ENCODE assay signal across 9 mouse cellular contexts in the genomic region with DNA sequence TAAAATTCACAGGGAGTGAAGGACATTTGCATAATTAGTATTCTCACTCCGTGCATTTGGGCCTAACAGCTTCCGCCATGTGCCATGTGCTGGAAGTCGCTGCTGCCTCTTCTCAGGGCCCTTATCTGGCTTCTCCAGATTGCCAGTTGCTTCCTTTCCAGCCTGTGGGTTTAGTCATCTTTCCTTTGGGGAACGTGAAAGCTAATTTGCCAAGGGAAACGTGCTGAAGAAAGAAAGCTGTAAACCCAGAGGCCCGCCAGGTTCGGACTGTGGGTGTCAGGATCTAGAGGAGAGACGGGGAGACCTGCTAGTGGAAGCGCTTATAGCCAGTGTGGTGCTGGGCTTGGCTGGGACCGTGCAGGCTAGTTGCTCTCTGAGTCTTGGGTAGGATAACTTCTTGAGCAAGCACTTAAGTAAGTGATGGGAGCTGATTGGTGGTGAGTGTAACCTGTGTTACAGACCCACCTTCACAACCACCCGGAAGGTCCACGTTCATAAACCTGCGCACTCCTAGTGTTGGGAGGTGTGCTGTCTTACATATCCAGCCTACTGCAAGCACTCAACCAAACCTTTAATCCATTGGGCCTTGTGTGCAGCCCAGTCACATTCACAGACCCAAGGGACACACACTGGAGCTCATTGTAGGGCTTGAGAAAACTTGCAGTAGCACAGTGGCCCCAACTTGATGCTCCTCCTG. TPM values are rescaled to one million over a fixed set of nuclear protein-coding genes. Genes with fewer than 3 reads are reported as not detected.
DNase-seq lines count a peak whose midpoint lies in the region; ATAC-seq and TF ChIP-seq lines count a peak whose summit lies in the region.
"Had no signal": no experiment of that assay in that cellular context is flagged by ENCODE, and none has a peak within 500 bp of the region (broad histone marks: within the 10 kb centered on the region; RNA-seq: fewer than 3 reads in every experiment).

No protein-coding gene starts in this region.

- no peak overlapping the region for H3K4me3 ChIP-seq in lung, embryonic 14.5 days (ENCODE audit: low read depth, low read length)
- H3K4me3 ChIP-seq in lung, adult 2 months (replicated peaks; ENCODE audit: extremely low read depth, low read depth, low read length), result no peak overlapping the region
- no peak overlapping the region for H3K4me3 ChIP-seq in midbrain, embryonic 14.5 days (replicated peaks; ENCODE audit: low read depth, low read length)
- H3K4me3 ChIP-seq in thymus, adult 2 months (ENCODE audit: control insufficient read depth, insufficient read depth, low read length), result no peak overlapping the region

- no peak for TF ChIP-seq CTCF in lung, embryonic 14.5 days (IDR thresholded peaks at IDR 0.05; ENCODE audit: low read depth)
- no peak for TF ChIP-seq CTCF in lung, adult 2 months (IDR thresholded peaks at IDR 0.05; ENCODE audit: insufficient read depth, low read length)
- no peak for TF ChIP-seq CTCF in thymus, adult 2 months (IDR thresholded peaks at IDR 0.05; ENCODE audit: borderline replicate concordance, control insufficient read depth, extremely low read depth, insufficient read depth, low read length, poor library complexity)

- no peaks in the 10 kb centered on the region for H3K27me3 ChIP-seq in lung, embryonic 14.5 days (ENCODE audit: insufficient read depth, low read length)
- H3K27me3 ChIP-seq in midbrain, embryonic 14.5 days (ENCODE audit: control insufficient read depth, insufficient read depth, low read length), result no peaks in the 10 kb centered on the region
- H3K27me3 ChIP-seq in thymus, adult 2 months (ENCODE audit: control insufficient read depth, insufficient read depth, low read length), result no peaks in the 10 kb centered on the region

- H3K9me3 ChIP-seq in lung, embryonic 14.5 days (ENCODE audit: low read depth, low read length), result no peaks in the 10 kb centered on the region
- H3K9me3 ChIP-seq in midbrain, embryonic 14.5 days (ENCODE audit: control insufficient read depth, low read length), result no peaks in the 10 kb centered on the region

- no peaks in the 10 kb centered on the region for H3K4me1 ChIP-seq in lung, embryonic 14.5 days (ENCODE audit: insufficient read depth)
- H3K4me1 ChIP-seq in lung, adult 2 months (ENCODE audit: control insufficient read depth, insufficient read depth, low read length), result 0 out of 2 replicates have a peak, but pooled peaks cover 5% of the 10 kb centered on the region
- H3K4me1 ChIP-seq in midbrain, embryonic 14.5 days (ENCODE audit: control insufficient read depth, insufficient read depth, low read length), result 0 out of 2 replicates have a peak, but pooled peaks cover 3% of the 10 kb centered on the region
- H3K4me1 ChIP-seq in thymus, adult 2 months (replicated peaks; ENCODE audit: control insufficient read depth, insufficient read depth, low read length), result no peaks in the 10 kb centered on the region

- WGBS in lung, embryonic 14.5 days, result 69% methylated on average over 13 of the region's 13 CpGs
- WGBS in lung, adult 2 months, result 50% methylated on average over 13 of the region's 13 CpGs
- WGBS in midbrain, embryonic 14.5 days, result 70% methylated on average over 13 of the region's 13 CpGs
- 82% methylated on average over 13 of the region's 13 CpGs for whole genome bisulfite sequencing in thymus, adult 2 months

- peak; percentile 43 for DNase-seq in lung, embryonic 14.5 days
- no peak for DNase-seq in lung, adult 2 months
- DNase-seq in c-Kit-positive CD71-positive TER-119-positive erythroid progenitor cells, embryonic 14.5 days (ENCODE audit: low spot score), result peak; percentile 82
- peak; percentile 23 for DNase-seq in heart, postnatal 25 days (ENCODE audit: low spot score)
- peak; percentile 46 for DNase-seq in midbrain, embryonic 14.5 days
- no peak for DNase-seq in thymus, adult 2 months
- DNase-seq in testis, postnatal 14 days (ENCODE audit: low spot score), result no peak
- no peak for DNase-seq in left cerebral cortex, postnatal 10 days (ENCODE audit: extremely low spot score in 1 of 2, low spot score in 2 of 2)

- no peaks in the 10 kb centered on the region for H3K36me3 ChIP-seq in lung, embryonic 14.5 days (ENCODE audit: insufficient read depth)
- H3K36me3 ChIP-seq in midbrain, embryonic 14.5 days (ENCODE audit: control insufficient read depth, insufficient read depth, low read length), result peaks cover 44% of the 10 kb centered on the region
- no peaks in the 10 kb centered on the region for H3K36me3 ChIP-seq in thymus, adult 2 months (ENCODE audit: control insufficient read depth, insufficient read depth, low read length)

- intact Hi-C loops in heart, postnatal 25 days (cut with DNase I), result loop anchor here (1.0 to 5.0 kb wide), 2 partner anchors 264 to 566 kb away; partner anchors contain the start of gene Gas1
- intact Hi-C loops in left cerebral cortex, postnatal 10 days (cut with DNase I), result loop anchor here (10.0 kb wide), 2 partner anchors 419 to 899 kb away; no protein-coding TSS in a partner anchor

- H3K9ac ChIP-seq in lung, embryonic 14.5 days, result no peak overlapping the region
- no peak overlapping the region for H3K9ac ChIP-seq in midbrain, embryonic 14.5 days (replicated peaks; ENCODE audit: low read length)

- TF ChIP-seq POLR2A in lung, adult 2 months (IDR thresholded peaks at IDR 0.05; ENCODE audit: borderline replicate concordance, extremely low read depth, low read depth, low read length), result no peak
- no peak for TF ChIP-seq POLR2A in thymus, adult 2 months (IDR thresholded peaks at IDR 0.05; ENCODE audit: control insufficient read depth, extremely low read depth, insufficient read depth, low read length, poor library complexity)

- no peak overlapping the region for H3K4me2 ChIP-seq in lung, embryonic 14.5 days
- H3K4me2 ChIP-seq in midbrain, embryonic 14.5 days (ENCODE audit: low read length), result no peak overlapping the region

- H3K27ac ChIP-seq in lung, embryonic 14.5 days (ENCODE audit: low read depth), result no peak overlapping the region
- H3K27ac ChIP-seq in midbrain, embryonic 14.5 days (replicated peaks; ENCODE audit: low read depth, low read length), result no peak overlapping the region; the same call in 1 of the 2 replicates
- H3K27ac ChIP-seq in thymus, adult 2 months (ENCODE audit: control insufficient read depth, insufficient read depth, low read length), result no peak overlapping the region

- ATAC-seq in lung, embryonic 14.5 days (ENCODE audit: insufficient read depth), result peak; percentile 15
- no peak for ATAC-seq in midbrain, embryonic 14.5 days (ENCODE audit: low FRiP score, low TSS enrichment)

RNA-seq across cellular contexts. Expression of gene BC051665, which starts 42.6 kb away (rescaled TPM):
- polyA plus RNA-seq in lung, embryonic 14.5 days (2014; fragmentation: Nextera tagmentation; extraction: Ambion mirVana), result not detected in 2 replicates
- polyA plus RNA-seq in lung, adult 2 months (2012; rRNA removed), result not detected in 2 replicates
- total RNA-seq in heart, postnatal 25 days (2021), result not detected
- not detected in 2 replicates for polyA plus RNA-seq in midbrain, embryonic 14.5 days (2014; fragmentation: Nextera tagmentation; extraction: Ambion mirVana)
- not detected in 2 replicates for polyA plus RNA-seq in thymus, adult 2 months (2012; rRNA removed)
- total RNA-seq in left cerebral cortex, postnatal 10 days (2021), result not detected
- polyA plus RNA-seq: stomach, embryonic 14.5 days had no signal

RNA-seq across cellular contexts. Expression of gene Ctsll3, which starts 59.1 kb away (rescaled TPM):
- not detected in 2 replicates for polyA plus RNA-seq in lung, embryonic 14.5 days (2014; fragmentation: Nextera tagmentation; extraction: Ambion mirVana)
- polyA plus RNA-seq in lung, adult 2 months (2012; rRNA removed), result not detected in 2 replicates
- not detected for total RNA-seq in heart, postnatal 25 days (2021)
- not detected in 2 replicates for polyA plus RNA-seq in midbrain, embryonic 14.5 days (2014; fragmentation: Nextera tagmentation; extraction: Ambion mirVana)
- polyA plus RNA-seq in thymus, adult 2 months (2012; rRNA removed), result not detected in 2 replicates
- not detected for total RNA-seq in left cerebral cortex, postnatal 10 days (2021)
- polyA plus RNA-seq: stomach, embryonic 14.5 days had no signal

Comparison
In these comparisons a context has a peak if more than half of its experiments do, and no peak if none do; other contexts are left out.
1. DNase-seq: peak in lung, embryonic 14.5 days (single experiment), c-Kit-positive CD71-positive TER-119-positive erythroid progenitor cells, embryonic 14.5 days (single experiment), heart, postnatal 25 days (single experiment) and midbrain, embryonic 14.5 days (single experiment); none in lung, adult 2 months (single experiment), thymus, adult 2 months (single experiment), testis, postnatal 14 days (single experiment) and left cerebral cortex, postnatal 10 days (0 of 2).